Comparison of ENCODE assay signal across 8 mouse cellular contexts in the genomic region with DNA sequence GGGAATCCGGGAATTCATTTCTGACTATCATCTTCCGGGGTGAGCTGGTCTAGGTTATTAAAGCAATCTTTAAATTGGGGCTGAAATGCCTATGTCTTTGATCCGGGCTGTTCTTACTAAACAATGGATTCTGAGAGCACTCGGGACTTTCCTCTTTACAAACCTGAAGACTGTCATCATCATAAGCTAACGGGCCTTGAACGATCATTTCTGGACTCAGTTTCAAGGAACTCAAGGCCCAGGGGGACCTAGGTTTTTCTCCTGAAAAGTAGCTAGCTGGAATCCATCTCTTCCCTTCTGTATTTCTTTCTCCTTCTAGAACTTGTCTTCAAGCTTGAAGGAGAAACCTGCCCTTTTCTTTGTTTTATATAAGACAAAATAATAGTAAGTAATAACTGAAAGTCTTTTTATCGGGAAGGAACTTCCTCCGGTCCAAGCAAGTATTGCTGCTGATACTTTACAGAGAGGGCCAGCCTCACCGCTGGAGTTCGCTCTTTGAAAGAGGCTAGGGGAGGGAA. TPM values are rescaled to one million over a fixed set of nuclear protein-coding genes. Genes with fewer than 3 reads are reported as not detected.
DNase-seq lines count a peak whose midpoint lies in the region; ATAC-seq and TF ChIP-seq lines count a peak whose summit lies in the region.

No protein-coding gene starts in this region.

- no peak for DNase-seq in heart, postnatal 10 days
- no peak for DNase-seq in G1E (ENCODE audit: low spot score)
- no peak for DNase-seq in heart, postnatal 0 days (ENCODE audit: low spot score)
- no peak for DNase-seq in liver, postnatal 0 days
- DNase-seq in gastrocnemius, postnatal 4 days (ENCODE audit: low spot score in 2 of 2), result no peak
- DNase-seq in spleen, adult 12 weeks (ENCODE audit: low spot score), result no peak
- no peak for DNase-seq in yolk sac, embryonic 10.5 days (ENCODE audit: low spot score)

- 0 out of 2 replicates have a peak, but pooled peaks cover 3% of the 10 kb centered on the region for H3K36me3 ChIP-seq in heart, embryonic 12.5 days
- peaks cover 39% of the 10 kb centered on the region for H3K36me3 ChIP-seq in G1E (replicated peaks)
- H3K36me3 ChIP-seq in heart, postnatal 0 days (replicated peaks; ENCODE audit: control insufficient read depth, insufficient read depth, low read length), result no peaks in the 10 kb centered on the region
- peaks cover 15% of the 10 kb centered on the region for H3K36me3 ChIP-seq in liver, postnatal 0 days (replicated peaks; ENCODE audit: insufficient read depth, low read length)

- no peak for TF ChIP-seq CTCF in G1E (IDR thresholded peaks at IDR 0.05; ENCODE audit: low read depth, low read length)
- no peak for TF ChIP-seq CTCF in heart, postnatal 0 days (IDR thresholded peaks at IDR 0.05; ENCODE audit: low read depth)
- no peak for TF ChIP-seq CTCF in liver, postnatal 0 days (IDR thresholded peaks at IDR 0.05; ENCODE audit: low read depth)

- peak overlapping the region; percentile 95 for H3K4me3 ChIP-seq in heart, embryonic 12.5 days
- H3K4me3 ChIP-seq in G1E (ENCODE audit: low read depth, low read length), result peak overlapping the region; percentile 90
- peak overlapping the region; percentile 91 for H3K4me3 ChIP-seq in heart, postnatal 0 days (ENCODE audit: low read depth, low read length)
- H3K4me3 ChIP-seq in liver, postnatal 0 days (ENCODE audit: low read depth, low read length), result peak overlapping the region; percentile 74

- H3K27ac ChIP-seq in heart, embryonic 12.5 days (ENCODE audit: poor library complexity, severe bottlenecking), result no peak overlapping the region
- H3K27ac ChIP-seq in heart, postnatal 0 days (ENCODE audit: low read depth), result peak overlapping the region; percentile 69
- H3K27ac ChIP-seq in liver, postnatal 0 days (ENCODE audit: low read depth), result peak overlapping the region; percentile 87

- no peak for TF ChIP-seq EP300 in heart, postnatal 0 days (IDR thresholded peaks at IDR 0.05; ENCODE audit: low read depth)
- TF ChIP-seq EP300 in liver, postnatal 0 days (IDR thresholded peaks at IDR 0.05; ENCODE audit: low read depth), result no peak

- intact Hi-C loops in heart, postnatal 10 days (cut with DNase I), result no loop called here

- H3K9me3 ChIP-seq in heart, embryonic 12.5 days (replicated peaks), result no peaks in the 10 kb centered on the region
- no peaks in the 10 kb centered on the region for H3K9me3 ChIP-seq in G1E (replicated peaks)
- no peaks in the 10 kb centered on the region for H3K9me3 ChIP-seq in heart, postnatal 0 days (replicated peaks; ENCODE audit: control insufficient read depth, low read length)
- no peaks in the 10 kb centered on the region for H3K9me3 ChIP-seq in liver, postnatal 0 days (ENCODE audit: low read length)

- 25% methylated on average over 10 of the region's 10 CpGs for WGBS in heart, embryonic 12.5 days
- 30% methylated on average over 10 of the region's 10 CpGs for WGBS in heart, postnatal 0 days
- WGBS in liver, postnatal 0 days (ENCODE audit: insufficient replicate concordance), result 16% methylated on average over 10 of the region's 10 CpGs

- peak overlapping the region; percentile 97 for H3K4me2 ChIP-seq in heart, embryonic 12.5 days
- peak overlapping the region; percentile 97 for H3K4me2 ChIP-seq in heart, postnatal 0 days (ENCODE audit: low read depth, low read length)
- peak overlapping the region; percentile 78 for H3K4me2 ChIP-seq in liver, postnatal 0 days (ENCODE audit: low read depth, low read length)

- ATAC-seq in heart, embryonic 12.5 days (ENCODE audit: insufficient number of reproducible peaks, low FRiP score), result no peak
- no peak for ATAC-seq in G1E (ENCODE audit: extremely low read depth, insufficient number of reproducible peaks, low FRiP score, poor library complexity, severe bottlenecking)
- ATAC-seq in heart, postnatal 0 days (ENCODE audit: insufficient read depth, low read depth), result no peak
- no peak for ATAC-seq in liver, postnatal 0 days

- H3K27me3 ChIP-seq in heart, embryonic 12.5 days (replicated peaks), result peaks cover 37% of the 10 kb centered on the region
- no peaks in the 10 kb centered on the region for H3K27me3 ChIP-seq in G1E (ENCODE audit: insufficient read depth, low read length)
- H3K27me3 ChIP-seq in heart, postnatal 0 days (ENCODE audit: control insufficient read depth, insufficient read depth, low read length), result peaks cover 63% of the 10 kb centered on the region
- no peaks in the 10 kb centered on the region for H3K27me3 ChIP-seq in liver, postnatal 0 days (ENCODE audit: insufficient read depth, low read length)

- H3K9ac ChIP-seq in heart, embryonic 12.5 days, result peak overlapping the region; percentile 85
- H3K9ac ChIP-seq in heart, postnatal 0 days (replicated peaks; ENCODE audit: low read depth, low read length), result peak overlapping the region; percentile 71
- peak overlapping the region; percentile 87 for H3K9ac ChIP-seq in liver, postnatal 0 days (replicated peaks)

- 0 out of 2 replicates have a peak, but pooled peaks cover 6% of the 10 kb centered on the region for H3K4me1 ChIP-seq in heart, embryonic 12.5 days (replicated peaks)
- peaks cover 59% of the 10 kb centered on the region for H3K4me1 ChIP-seq in G1E (ENCODE audit: insufficient read depth, low read depth, low read length)
- 0 out of 2 replicates have a peak, but pooled peaks cover 2% of the 10 kb centered on the region for H3K4me1 ChIP-seq in heart, postnatal 0 days (ENCODE audit: control insufficient read depth, insufficient read depth)
- H3K4me1 ChIP-seq in liver, postnatal 0 days (ENCODE audit: insufficient read depth), result peaks cover 19% of the 10 kb centered on the region; the same call in 1 of the 2 replicates

RNA-seq across cellular contexts. Expression of a gene that starts 11.2 kb away (rescaled TPM):
- polyA plus RNA-seq in heart, embryonic 12.5 days (2016; fragmentation: Nextera tagmentation; extraction: Ambion mirVana), result 22.3 and 24.9 TPM in 2 replicates
- 10 to 100 TPM; 20.8 to 25.1 TPM for total RNA-seq in heart, postnatal 10 days (2021)
- total RNA-seq in G1E (2014; fragmentation: Nextera tagmentation), result 184 and 198 TPM in 2 replicates
- 119 and 124 TPM in 2 replicates for total RNA-seq in G1E (2017)
- polyA plus RNA-seq in G1E (2012), result 255 and 381 TPM in 2 replicates
- total RNA-seq in heart, postnatal 0 days (2014; rRNA removed; ENCODE audit: low replicate concordance), result 5.7 and 11.9 TPM in 2 replicates
- polyA plus RNA-seq in heart, postnatal 0 days (2015; fragmentation: Nextera tagmentation; extraction: Ambion mirVana), result 12.3 and 13.4 TPM in 2 replicates
- 58.8 and 63.7 TPM in 2 replicates for polyA plus RNA-seq in liver, postnatal 0 days (2015; fragmentation: Nextera tagmentation; extraction: Ambion mirVana)
- 10 to 100 TPM; 21.2 to 23.2 TPM for total RNA-seq in gastrocnemius, postnatal 4 days (2021)

RNA-seq across cellular contexts. Expression of a gene that starts 58.5 kb away (rescaled TPM):
- 46.5 and 46.7 TPM in 2 replicates for polyA plus RNA-seq in heart, embryonic 12.5 days (2016; fragmentation: Nextera tagmentation; extraction: Ambion mirVana)
- total RNA-seq in heart, postnatal 10 days (2021), result 10 to 100 TPM; 47.6 to 53.3 TPM
- total RNA-seq in G1E (2014; fragmentation: Nextera tagmentation), result 113 and 126 TPM in 2 replicates
- 76.4 and 79.5 TPM in 2 replicates for total RNA-seq in G1E (2017)
- 9.4 and 12.6 TPM in 2 replicates for polyA plus RNA-seq in G1E (2012)
- 48.8 and 58.1 TPM in 2 replicates for total RNA-seq in heart, postnatal 0 days (2014; rRNA removed; ENCODE audit: low replicate concordance)
- polyA plus RNA-seq in heart, postnatal 0 days (2015; fragmentation: Nextera tagmentation; extraction: Ambion mirVana), result 40.7 and 43.1 TPM in 2 replicates
- polyA plus RNA-seq in liver, postnatal 0 days (2015; fragmentation: Nextera tagmentation; extraction: Ambion mirVana), result 41.6 and 41.9 TPM in 2 replicates
- 10 to 100 TPM; 41.4 to 47.0 TPM for total RNA-seq in gastrocnemius, postnatal 4 days (2021)

RNA-seq across cellular contexts. Expression of a gene that starts 59.2 kb away (rescaled TPM):
- 1.9 and 2.0 TPM in 2 replicates for polyA plus RNA-seq in heart, embryonic 12.5 days (2016; fragmentation: Nextera tagmentation; extraction: Ambion mirVana)
- total RNA-seq in heart, postnatal 10 days (2021), result not detected
- not detected in 2 replicates for total RNA-seq in G1E (2014; fragmentation: Nextera tagmentation)
- total RNA-seq in G1E (2017), result 0.12 and 0.38 TPM in 2 replicates
- not detected in 2 replicates for polyA plus RNA-seq in G1E (2012)
- not detected in 2 replicates for total RNA-seq in heart, postnatal 0 days (2014; rRNA removed; ENCODE audit: low replicate concordance)
- 0.93 and 1.1 TPM in 2 replicates for polyA plus RNA-seq in heart, postnatal 0 days (2015; fragmentation: Nextera tagmentation; extraction: Ambion mirVana)
- polyA plus RNA-seq in liver, postnatal 0 days (2015; fragmentation: Nextera tagmentation; extraction: Ambion mirVana), result 1.0 and 1.5 TPM in 2 replicates
- not detected for total RNA-seq in gastrocnemius, postnatal 4 days (2021)
